Mouse (Mus musculus) lung, adult 2 months (tissue): Measurements from ENCODE around the gene Lpcat2.

Source experiments
- CTCF ChIP-seq: fragments of 200-500 bp; IDR thresholded peaks from 2 replicates; pipeline ENCODE4 v1.5.1; 2011; ENCODE audit warnings: mild to moderate bottlenecking, low read length, control low read depth; ENCODE audit not compliant: insufficient read depth
- POLR2A ChIP-seq: fragments of 200-500 bp; IDR thresholded peaks from 2 replicates; pipeline ENCODE4 v1.6.1; 2011; ENCODE audit warnings: low read depth, mild to moderate bottlenecking, control low read depth, low read length, borderline replicate concordance; ENCODE audit errors: extremely low read depth

DNA sequence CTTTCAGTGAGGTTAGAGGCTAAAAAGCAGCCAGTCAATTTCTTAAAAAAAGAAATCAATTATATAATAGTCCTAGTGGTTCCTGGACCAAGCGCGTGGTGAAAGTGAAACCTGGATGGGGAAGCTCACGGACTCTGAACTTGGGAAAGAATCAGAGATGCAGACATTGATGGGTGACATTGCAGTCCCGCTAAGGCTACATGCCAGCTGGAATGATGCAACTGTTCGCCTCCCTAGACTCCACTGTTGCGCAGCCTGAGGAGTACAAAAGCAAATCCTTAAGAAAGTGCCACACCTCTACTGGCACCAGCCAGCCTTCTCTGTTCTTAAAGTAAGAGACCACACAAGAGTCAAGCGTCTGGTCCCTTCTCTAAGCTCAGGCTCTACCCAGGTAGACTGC, 15.3 kb upstream of the Lpcat2 start:
- TF ChIP-seq CTCF (no peak), POLR2A (no peak)
